Mouse (Mus musculus): ENCODE results near the gene Sf3b3.
"Not testable (repeated sequence)": the region's sequence is repeated elsewhere in the genome, so short reads cannot be mapped to it uniquely, and the experiment has no call there.

Sf3b3 gene

GRCm38 (mm10) chr8:110846405-110847170 is at the start of gene Sf3b3, which contains the start of gene Cog4:
TSS of gene Sf3b3 (minus strand) at chr8:110846787.
TSS of gene Cog4 (plus strand) at chr8:110846600.
- DNase-seq (ENCODE audit: low read depth): peak; percentile 82

GRCm38 (mm10) chr8:110895812-110896211 is 49.2 kb upstream of the Sf3b3 start:
- DNase-seq (ENCODE audit: low read depth): no peak

GRCm38 (mm10) chr8:110895254-110895653 is 48.7 kb upstream of the Sf3b3 start:
- no peak for DNase-seq (ENCODE audit: low read depth)

GRCm38 (mm10) chr8:110894851-110895250 is 48.3 kb upstream of the Sf3b3 start:
- no peak for DNase-seq (ENCODE audit: low read depth)

GRCm38 (mm10) chr8:110892913-110893312 is 46.3 kb upstream of the Sf3b3 start:
- no peak for DNase-seq (ENCODE audit: low read depth)

- DNase-seq (ENCODE audit: low read depth): no peak
Measured at GRCm38 (mm10) chr8:110892040-110892439, 45.5 kb upstream of the Sf3b3 start.

- DNase-seq (ENCODE audit: low read depth): no peak
Measured at GRCm38 (mm10) chr8:110889904-110890470, 43.4 kb upstream of the Sf3b3 start.

- no peak for DNase-seq (ENCODE audit: low read depth)
Measured at GRCm38 (mm10) chr8:110888860-110889259, 42.3 kb upstream of the Sf3b3 start.

- DNase-seq (ENCODE audit: low read depth): no peak
Measured at GRCm38 (mm10) chr8:110888441-110888840, 41.9 kb upstream of the Sf3b3 start.

GRCm38 (mm10) chr8:110887551-110887950 is 41.0 kb upstream of the Sf3b3 start:
- no peak for DNase-seq (ENCODE audit: low read depth)

GRCm38 (mm10) chr8:110886634-110887033 is 40.0 kb upstream of the Sf3b3 start:
- no peak for DNase-seq (ENCODE audit: low read depth)

GRCm38 (mm10) chr8:110883824-110884223 is 37.2 kb upstream of the Sf3b3 start:
- no peak for DNase-seq (ENCODE audit: low read depth)

- DNase-seq (ENCODE audit: low read depth): no peak
Measured at GRCm38 (mm10) chr8:110881741-110882310, 35.2 kb upstream of the Sf3b3 start.

GRCm38 (mm10) chr8:110877862-110878261 is 31.3 kb upstream of the Sf3b3 start:
- DNase-seq (ENCODE audit: low read depth): peak; percentile 7

GRCm38 (mm10) chr8:110870501-110870900 is 23.9 kb upstream of the Sf3b3 start:
- DNase-seq (ENCODE audit: low read depth): no peak

- not testable (repeated sequence) for DNase-seq (ENCODE audit: low read depth)
Measured at GRCm38 (mm10) chr8:110861347-110862025, 14.9 kb upstream of the Sf3b3 start.

- peak; percentile 29 for DNase-seq (ENCODE audit: low read depth)
Measured at GRCm38 (mm10) chr8:110859651-110860501, 13.3 kb upstream of the Sf3b3 start.

- no peak for DNase-seq (ENCODE audit: low read depth)
Measured at GRCm38 (mm10) chr8:110856760-110857461, 10.3 kb upstream of the Sf3b3 start.

GRCm38 (mm10) chr8:110856073-110856472 is 9.5 kb upstream of the Sf3b3 start:
- not testable (repeated sequence) for DNase-seq (ENCODE audit: low read depth)

- no peak for DNase-seq (ENCODE audit: low read depth)
Measured at GRCm38 (mm10) chr8:110851186-110851585, 4.6 kb upstream of the Sf3b3 start.

All from c-Kit-positive CD71-negative TER-119-negative erythroid progenitor cells, embryonic 14.5 days (primary cell).